ENCODE assay signal across 12 mouse cellular contexts in genomic region chr4:108621504-108621903, GRCm38 (mm10). TPM values are rescaled to one million over a fixed set of nuclear protein-coding genes. Genes with fewer than 3 reads are reported as not detected.
DNase-seq lines count a peak whose midpoint lies in the region; ATAC-seq and TF ChIP-seq lines count a peak whose summit lies in the region.
"Had no signal": no experiment of that assay in that cellular context is flagged by ENCODE, and none has a peak within 500 bp of the region (broad histone marks: within the 10 kb centered on the region; RNA-seq: fewer than 3 reads in every experiment).

No protein-coding gene starts in this region.

- no peak overlapping the region for H3K4me3 ChIP-seq in liver, postnatal 0 days (ENCODE audit: low read depth, low read length)

- H3K9me3 ChIP-seq in liver, postnatal 0 days (ENCODE audit: low read length): no peaks in the 10 kb centered on the region
- H3K9me3 ChIP-seq: embryonic facial prominence, embryonic 13.5 days; hindbrain, embryonic 13.5 days had no signal

- DNase-seq in cerebellum, adult 11-12 months: peak; percentile 44
- no peak for DNase-seq in cerebellum, adult 9-11 months
- DNase-seq in kidney, postnatal 4 days: peak; percentile 21 to 27
- no peak for DNase-seq in kidney, adult 11 months
- peak; percentile 52 to 53 for DNase-seq in B cell, adult 2 months
- DNase-seq in liver, postnatal 0 days: no peak
- no peak for DNase-seq in urinary bladder, postnatal 4 days (ENCODE audit: low spot score in 2 of 2)
- DNase-seq: heart, adult 18-20 months had no signal

- no peak overlapping the region for H3K9ac ChIP-seq in liver, postnatal 0 days (replicated peaks)

- no peak overlapping the region for H3K27ac ChIP-seq in liver, postnatal 0 days (ENCODE audit: low read depth)
- H3K27ac ChIP-seq: embryonic facial prominence, embryonic 13.5 days had no signal

- H3K4me2 ChIP-seq in liver, postnatal 0 days (ENCODE audit: low read depth, low read length): no peak overlapping the region

- ATAC-seq in liver, postnatal 0 days: no peak
- ATAC-seq in erythroid progenitor cell, adult 5-6 weeks (replicated peaks; ENCODE audit: low FRiP score, poor library complexity, severe bottlenecking): no peak

- H3K36me3 ChIP-seq in liver, postnatal 0 days (replicated peaks; ENCODE audit: insufficient read depth, low read length): peaks cover 26% of the 10 kb centered on the region

- H3K4me1 ChIP-seq in liver, postnatal 0 days (ENCODE audit: insufficient read depth): peaks cover 15% of the 10 kb centered on the region

- H3K27me3 ChIP-seq in liver, postnatal 0 days (ENCODE audit: insufficient read depth, low read length): no peaks in the 10 kb centered on the region
- H3K27me3 ChIP-seq: embryonic facial prominence, embryonic 13.5 days; hindbrain, embryonic 13.5 days had no signal

- 93% methylated on average over 6 of the region's 6 CpGs for WGBS in liver, postnatal 0 days (ENCODE audit: insufficient replicate concordance)

- TF ChIP-seq CTCF in liver, postnatal 0 days (IDR thresholded peaks at IDR 0.05; ENCODE audit: low read depth): peak; percentile 35

- TF ChIP-seq EP300 in liver, postnatal 0 days (IDR thresholded peaks at IDR 0.05; ENCODE audit: low read depth): no peak

RNA-seq across cellular contexts. Expression of gene Cc2d1b, which starts 1.8 kb away (rescaled TPM):
- polyA plus RNA-seq in liver, postnatal 0 days (2015; fragmentation: Nextera tagmentation; extraction: Ambion mirVana): 5.7 and 6.5 TPM in 2 replicates
- 1.3 and 6.8 TPM in 2 replicates for total RNA-seq in erythroid progenitor cell, adult 5-6 weeks (2015; ENCODE audit: low replicate concordance)
- 13.6 and 21.1 TPM in 2 replicates for total RNA-seq in erythroid progenitor cell, adult 5-6 weeks (2017; ENCODE audit: low replicate concordance)

RNA-seq across cellular contexts. Expression of gene Orc1, which starts 42.3 kb away (rescaled TPM):
- polyA plus RNA-seq in liver, postnatal 0 days (2015; fragmentation: Nextera tagmentation; extraction: Ambion mirVana): 6.1 and 8.2 TPM in 2 replicates
- 67.4 and 79.2 TPM in 2 replicates for total RNA-seq in erythroid progenitor cell, adult 5-6 weeks (2015; ENCODE audit: low replicate concordance)
- total RNA-seq in erythroid progenitor cell, adult 5-6 weeks (2017; ENCODE audit: low replicate concordance): 39.6 and 63.5 TPM in 2 replicates
- total RNA-seq: left cerebral cortex, postnatal 36 days had no signal

RNA-seq across cellular contexts. Expression of gene Prpf38a, which starts 42.4 kb away (rescaled TPM):
- 22.9 and 23.8 TPM in 2 replicates for polyA plus RNA-seq in liver, postnatal 0 days (2015; fragmentation: Nextera tagmentation; extraction: Ambion mirVana)
- total RNA-seq in erythroid progenitor cell, adult 5-6 weeks (2015; ENCODE audit: low replicate concordance): 37.8 and 43.2 TPM in 2 replicates
- total RNA-seq in erythroid progenitor cell, adult 5-6 weeks (2017; ENCODE audit: low replicate concordance): 55.5 and 62.9 TPM in 2 replicates

Comparison
In these comparisons a context has a peak if more than half of its experiments do, and no peak if none do; other contexts are left out.
1. DNase-seq: peak in cerebellum, adult 11-12 months (single experiment), kidney, postnatal 4 days (2 of 2) and B cell, adult 2 months (2 of 2); none in cerebellum, adult 9-11 months (single experiment), kidney, adult 11 months (single experiment), liver, postnatal 0 days (single experiment) and urinary bladder, postnatal 4 days (0 of 2).